Mouse (Mus musculus): ENCODE measurements around the gene Fgf5.

The Fgf5 gene

GRCm38 (mm10) chr5:98253838-98254821 lies at the start of gene Fgf5:
TSS of gene Fgf5 (plus strand) at chr5:98254184.
- Histone ChIP-seq H3K36me3 (ENCODE audit: insufficient read depth, low read length) (no peaks in the 10 kb centered on the region), H3K4me3 (replicated peaks; ENCODE audit: low read length) (peak within 1 kb of the TSS; percentile 77), H3K27me3 (ENCODE audit: insufficient read depth, low read length) (peaks cover 82% of the 10 kb centered on the region), H3K9me3 (ENCODE audit: low read length) (no peaks in the 10 kb centered on the region), H3K4me1 (replicated peaks; ENCODE audit: low read depth, low read length) (peaks cover 45% of the 10 kb centered on the region)
- no peak for TF ChIP-seq POU5F1 (IDR thresholded peaks at IDR 0.05; ENCODE audit: borderline replicate concordance, low read length)
- TF ChIP-seq CTCF (conservative IDR thresholded peaks at IDR 0.05; ENCODE audit: low read length), result no peak
- no peak for TF ChIP-seq NANOG (IDR thresholded peaks at IDR 0.05; ENCODE audit: borderline replicate concordance, low read length)

GRCm38 (mm10) chr5:98212501-98212900 lies 41.5 kb upstream of the Fgf5 start:
- no peaks in the 10 kb centered on the region for H3K36me3 ChIP-seq (ENCODE audit: insufficient read depth, low read length)

DNA sequence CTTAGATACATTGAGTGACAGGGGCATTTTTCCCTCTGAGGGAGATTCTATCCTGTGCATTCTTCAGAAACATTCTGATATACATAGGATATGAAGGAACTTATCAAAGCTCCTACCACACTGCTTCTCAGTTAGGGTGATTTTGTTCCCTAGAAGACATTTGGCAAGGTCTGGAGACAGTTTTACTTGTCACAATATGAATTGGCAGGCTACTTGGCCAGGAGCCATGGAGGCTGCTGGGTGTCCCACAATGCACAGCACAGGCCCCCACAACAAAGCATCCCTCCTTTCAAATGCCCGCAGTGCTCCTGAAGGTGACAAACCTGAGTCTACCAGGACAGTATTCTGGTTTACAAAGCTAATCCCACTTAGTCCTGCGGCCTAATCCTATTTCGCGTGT lies 32.0 kb upstream of the Fgf5 start:
- Histone ChIP-seq H3K27me3 (ENCODE audit: insufficient read depth, low read length) (no peaks in the 10 kb centered on the region), H3K4me3 (replicated peaks; ENCODE audit: low read length) (no peak overlapping the region), H3K9me3 (ENCODE audit: low read length) (no peaks in the 10 kb centered on the region), H3K4me1 (replicated peaks; ENCODE audit: low read depth, low read length) (no peaks in the 10 kb centered on the region), H3K36me3 (ENCODE audit: insufficient read depth, low read length) (no peaks in the 10 kb centered on the region)
- TF ChIP-seq NANOG (IDR thresholded peaks at IDR 0.05; ENCODE audit: borderline replicate concordance, low read length) (no peak), POU5F1 (IDR thresholded peaks at IDR 0.05; ENCODE audit: borderline replicate concordance, low read length) (no peak), CTCF (conservative IDR thresholded peaks at IDR 0.05; ENCODE audit: low read length) (no peak)

More at GRCm38 (mm10) chr5:98212501-98212900, 41.5 kb upstream of the Fgf5 start:
- Histone ChIP-seq H3K4me3 (replicated peaks; ENCODE audit: low read length) (no peak overlapping the region), H3K9me3 (ENCODE audit: low read length) (no peaks in the 10 kb centered on the region), H3K27me3 (ENCODE audit: insufficient read depth, low read length) (no peaks in the 10 kb centered on the region), H3K4me1 (replicated peaks; ENCODE audit: low read depth, low read length) (no peaks in the 10 kb centered on the region)
- no peak for TF ChIP-seq POU5F1 (IDR thresholded peaks at IDR 0.05; ENCODE audit: borderline replicate concordance, low read length)
- TF ChIP-seq NANOG (IDR thresholded peaks at IDR 0.05; ENCODE audit: borderline replicate concordance, low read length), result no peak
- no peak for TF ChIP-seq CTCF (conservative IDR thresholded peaks at IDR 0.05; ENCODE audit: low read length)

DNA sequence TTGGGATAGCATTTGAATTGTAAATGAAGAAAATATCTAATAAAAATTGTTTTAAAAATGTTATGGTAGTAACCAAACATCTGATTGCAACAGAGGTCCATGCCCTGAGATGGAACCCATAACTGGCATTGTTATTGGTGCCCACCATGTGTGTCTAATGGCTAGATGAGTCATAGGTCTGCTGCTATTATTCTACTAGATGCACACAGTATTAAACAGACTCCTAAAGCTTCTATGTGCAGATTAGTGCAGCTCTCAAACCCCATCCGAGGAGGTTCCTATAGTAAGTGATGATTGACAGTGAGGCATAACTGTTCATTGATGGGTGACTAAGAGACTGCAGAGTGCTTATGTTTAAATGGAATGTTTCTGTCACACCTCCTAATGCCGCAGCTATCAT lies 27.3 kb upstream of the Fgf5 start:
- Histone ChIP-seq H3K4me1 (replicated peaks; ENCODE audit: low read depth, low read length) (no peaks in the 10 kb centered on the region), H3K27me3 (ENCODE audit: insufficient read depth, low read length) (no peaks in the 10 kb centered on the region), H3K4me3 (replicated peaks; ENCODE audit: low read length) (no peak overlapping the region), H3K36me3 (ENCODE audit: insufficient read depth, low read length) (no peaks in the 10 kb centered on the region), H3K9me3 (ENCODE audit: low read length) (no peaks in the 10 kb centered on the region)
- no peak for TF ChIP-seq CTCF (conservative IDR thresholded peaks at IDR 0.05; ENCODE audit: low read length)
- no peak for TF ChIP-seq NANOG (IDR thresholded peaks at IDR 0.05; ENCODE audit: borderline replicate concordance, low read length)
- TF ChIP-seq POU5F1 (IDR thresholded peaks at IDR 0.05; ENCODE audit: borderline replicate concordance, low read length), result no peak

- no peaks in the 10 kb centered on the region for H3K27me3 ChIP-seq (ENCODE audit: insufficient read depth, low read length)
- TF ChIP-seq POU5F1 (IDR thresholded peaks at IDR 0.05; ENCODE audit: borderline replicate concordance, low read length), result no peak
- TF ChIP-seq CTCF (conservative IDR thresholded peaks at IDR 0.05; ENCODE audit: low read length), result no peak
- no peak for TF ChIP-seq NANOG (IDR thresholded peaks at IDR 0.05; ENCODE audit: borderline replicate concordance, low read length)
- no peaks in the 10 kb centered on the region for H3K9me3 ChIP-seq (ENCODE audit: low read length)
- H3K36me3 ChIP-seq (ENCODE audit: insufficient read depth, low read length), result no peaks in the 10 kb centered on the region
- H3K4me1 ChIP-seq (replicated peaks; ENCODE audit: low read depth, low read length), result no peaks in the 10 kb centered on the region
- H3K4me3 ChIP-seq (replicated peaks; ENCODE audit: low read length), result no peak overlapping the region
Observed at GRCm38 (mm10) chr5:98229456-98229855, 24.5 kb upstream of the Fgf5 start.

DNA sequence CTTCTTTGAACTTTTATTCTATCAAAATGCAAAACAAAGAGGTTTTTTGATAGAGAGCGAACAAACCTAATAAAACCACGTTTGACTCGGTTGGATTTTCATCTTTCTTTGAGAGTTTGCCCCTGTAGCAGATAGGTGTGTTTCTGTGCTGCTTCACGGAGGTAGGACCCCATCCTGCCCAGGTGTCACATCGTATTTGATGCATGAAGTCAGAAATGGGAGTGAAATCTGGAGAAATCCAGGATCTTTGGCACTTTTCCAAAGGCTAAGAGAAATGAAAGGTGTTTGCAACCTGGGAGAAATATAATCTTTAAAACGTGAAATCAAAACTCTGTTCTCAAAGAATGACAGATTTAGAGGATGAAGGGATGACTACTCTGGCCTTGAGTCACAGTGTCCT lies 15.5 kb upstream of the Fgf5 start:
- H3K9me3 ChIP-seq (ENCODE audit: low read length), result peaks cover 21% of the 10 kb centered on the region; the same call in 1 of the 2 replicates
- no peaks in the 10 kb centered on the region for H3K4me1 ChIP-seq (replicated peaks; ENCODE audit: low read depth, low read length)
- no peak for TF ChIP-seq POU5F1 (IDR thresholded peaks at IDR 0.05; ENCODE audit: borderline replicate concordance, low read length)
- no peak for TF ChIP-seq NANOG (IDR thresholded peaks at IDR 0.05; ENCODE audit: borderline replicate concordance, low read length)
- no peak for TF ChIP-seq CTCF (conservative IDR thresholded peaks at IDR 0.05; ENCODE audit: low read length)
- peaks cover 7% of the 10 kb centered on the region; the same call in 1 of the 2 replicates for H3K27me3 ChIP-seq (ENCODE audit: insufficient read depth, low read length)
- no peak overlapping the region for H3K4me3 ChIP-seq (replicated peaks; ENCODE audit: low read length)
- no peaks in the 10 kb centered on the region for H3K36me3 ChIP-seq (ENCODE audit: insufficient read depth, low read length)

DNA sequence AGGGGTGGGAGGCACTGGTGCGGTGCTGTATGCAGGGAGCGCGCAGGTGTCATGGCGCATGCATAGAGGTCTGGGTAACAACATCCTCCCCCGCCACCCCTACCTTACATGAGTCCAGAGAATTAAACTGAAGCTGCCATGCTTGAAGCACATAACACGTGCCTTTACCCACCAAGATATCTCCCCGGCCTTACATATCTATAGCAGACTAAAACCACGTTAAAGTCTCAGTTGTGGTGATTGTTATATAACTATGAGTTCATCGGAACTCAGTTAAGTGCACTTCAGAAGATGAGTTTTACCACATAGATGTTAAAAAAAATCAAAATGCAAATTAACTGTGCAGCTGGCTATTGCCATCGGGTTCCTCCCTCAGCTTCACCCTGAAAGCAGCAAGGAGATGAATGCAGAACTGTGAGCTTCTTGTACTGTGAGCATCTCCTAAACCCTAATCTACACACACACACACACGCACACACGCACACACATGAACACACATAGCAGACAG lies 12.6 kb upstream of the Fgf5 start:
- TF ChIP-seq NANOG (IDR thresholded peaks at IDR 0.05; ENCODE audit: borderline replicate concordance, low read length), result no peak
- no peak for TF ChIP-seq CTCF (conservative IDR thresholded peaks at IDR 0.05; ENCODE audit: low read length)
- TF ChIP-seq POU5F1 (IDR thresholded peaks at IDR 0.05; ENCODE audit: borderline replicate concordance, low read length), result no peak
- Histone ChIP-seq H3K4me3 (replicated peaks; ENCODE audit: low read length) (no peak overlapping the region), H3K36me3 (ENCODE audit: insufficient read depth, low read length) (no peaks in the 10 kb centered on the region), H3K4me1 (replicated peaks; ENCODE audit: low read depth, low read length) (no peaks in the 10 kb centered on the region), H3K9me3 (ENCODE audit: low read length) (peaks cover 11% of the 10 kb centered on the region; the same call in 1 of the 2 replicates), H3K27me3 (ENCODE audit: insufficient read depth, low read length) (peaks cover 17% of the 10 kb centered on the region)

DNA sequence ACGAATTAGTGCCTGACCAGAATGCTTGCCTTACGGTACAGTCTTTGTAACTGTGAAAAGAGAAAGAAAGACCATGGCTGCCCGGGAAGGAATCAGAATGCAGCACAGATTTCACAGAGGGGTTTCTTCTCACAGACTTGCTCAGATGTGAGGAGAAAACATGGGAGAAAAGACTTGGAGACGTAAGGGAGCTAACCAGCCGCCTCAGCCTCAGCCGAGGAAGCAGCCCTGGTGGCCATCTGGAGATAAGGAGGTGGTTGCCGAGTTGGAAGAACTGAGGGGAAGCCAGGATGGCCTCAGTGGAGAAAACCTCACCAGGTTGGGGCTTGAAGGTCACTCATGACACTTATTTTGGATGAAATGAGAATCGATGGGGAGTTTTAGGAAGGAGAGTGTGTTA lies 8.7 kb upstream of the Fgf5 start:
- no peaks in the 10 kb centered on the region for H3K4me1 ChIP-seq (replicated peaks; ENCODE audit: low read depth, low read length)
- H3K9me3 ChIP-seq (ENCODE audit: low read length), result no peaks in the 10 kb centered on the region
- peaks cover 34% of the 10 kb centered on the region for H3K27me3 ChIP-seq (ENCODE audit: insufficient read depth, low read length)
- TF ChIP-seq POU5F1 (IDR thresholded peaks at IDR 0.05; ENCODE audit: borderline replicate concordance, low read length), result no peak
- TF ChIP-seq NANOG (IDR thresholded peaks at IDR 0.05; ENCODE audit: borderline replicate concordance, low read length), result no peak
- TF ChIP-seq CTCF (conservative IDR thresholded peaks at IDR 0.05; ENCODE audit: low read length), result no peak
- H3K36me3 ChIP-seq (ENCODE audit: insufficient read depth, low read length), result no peaks in the 10 kb centered on the region
- H3K4me3 ChIP-seq (replicated peaks; ENCODE audit: low read length), result no peak overlapping the region

Measured in E14TG2a.4 (cell line).